Comparison of ENCODE assay signal across 25 mouse cellular contexts in genomic region chr1:184166951-184167350, GRCm38 (mm10).
"Had no signal": no experiment of that assay in that cellular context is flagged by ENCODE, and none has a peak within 500 bp of the region (broad histone marks: within the 10 kb centered on the region; RNA-seq: fewer than 3 reads in every experiment).

No protein-coding gene starts in this region.

- H3K9me3 ChIP-seq: heart, embryonic 10.5 days; heart, embryonic 12.5 days; hindbrain, embryonic 10.5 days; hindbrain, embryonic 12.5 days; hindbrain, embryonic 15.5 days; kidney, embryonic 15.5 days; limb, embryonic 13.5 days; limb, embryonic 15.5 days; liver, embryonic 12.5 days had no signal

- H3K27ac ChIP-seq: heart, adult 2 months; heart, embryonic 10.5 days; hindbrain, embryonic 10.5 days; hindbrain, embryonic 12.5 days; hindbrain, embryonic 15.5 days; hindbrain, postnatal 0 days; kidney, embryonic 15.5 days; kidney, postnatal 0 days; limb, embryonic 13.5 days; limb, embryonic 15.5 days; liver, embryonic 12.5 days; liver, embryonic 14.5 days had no signal

- H3K36me3 ChIP-seq: heart, embryonic 10.5 days; heart, embryonic 12.5 days; hindbrain, embryonic 10.5 days; hindbrain, embryonic 12.5 days; hindbrain, embryonic 15.5 days; kidney, embryonic 15.5 days; limb, embryonic 13.5 days; limb, embryonic 15.5 days; liver, embryonic 12.5 days had no signal

- H3K27me3 ChIP-seq: heart, embryonic 12.5 days; hindbrain, embryonic 12.5 days; hindbrain, embryonic 15.5 days; kidney, embryonic 15.5 days; limb, embryonic 13.5 days; limb, embryonic 15.5 days; liver, embryonic 12.5 days had no signal

- H3K4me3 ChIP-seq: heart, adult 2 months; heart, embryonic 10.5 days; heart, embryonic 12.5 days; hindbrain, embryonic 10.5 days; hindbrain, embryonic 12.5 days; hindbrain, embryonic 15.5 days; kidney, embryonic 15.5 days; limb, embryonic 13.5 days; limb, embryonic 15.5 days; liver, embryonic 12.5 days had no signal

- DNase-seq: gastrocnemius, postnatal 10 days; gastrocnemius, postnatal 25 days; heart, adult 2 months; heart, postnatal 10 days; heart, postnatal 4 days; kidney, adult 11 months; kidney, adult 2 months; kidney, adult 9 months; kidney, postnatal 14 days; kidney, postnatal 36 days; layer of hippocampus, adult 9-11 months; layer of hippocampus, postnatal 36 days; left cerebral cortex, postnatal 4 days had no signal

- H3K4me1 ChIP-seq: hindbrain, embryonic 10.5 days; hindbrain, embryonic 12.5 days; kidney, embryonic 15.5 days; limb, embryonic 13.5 days; limb, embryonic 15.5 days; liver, embryonic 12.5 days had no signal
